Mouse (Mus musculus) MEL (cell line): Measurements from ENCODE around the gene Erh. TPM values are rescaled to one million over a fixed set of nuclear protein-coding genes. Genes with fewer than 3 reads are reported as not detected.
A peak's percentile ranks its signal among the peaks of the same experiment; 100 is the strongest.

Experiments
- DNase-seq: peaks from one replicate; pipeline ENCODE4 v3.0.0; 2011; ENCODE audit warnings: low read depth, low spot score
- H3K27ac ChIP-seq: 2 replicates; pipeline ENCODE4 v1.5.1; 2012; ENCODE audit warnings: low read depth, mild to moderate bottlenecking, control low read depth, low read length, moderate library complexity; ENCODE audit not compliant: control insufficient read depth
- H3K27me3 ChIP-seq, 2 experiments: fragments of 150-350 bp in 1 of 2; sonication (generic) in 1 of 2; 2 replicates each; pipeline ENCODE4 v1.6.1; 2012; ENCODE audit warnings: low read length in 2 of 2, mild to moderate bottlenecking in 2 of 2, improper control_type of control experiment in 1 of 2, moderate library complexity in 1 of 2; ENCODE audit not compliant: insufficient read depth in 2 of 2, control insufficient read depth in 1 of 2
- H3K36me3 ChIP-seq, 2 experiments: 2 replicates each; pipeline ENCODE4 v1.6.1; 2012 to 2014; ENCODE audit warnings: low read length in 2 of 2, improper control_type of control experiment in 1 of 2, inconsistent platforms in 1 of 2, mild to moderate bottlenecking in 1 of 2; ENCODE audit not compliant: insufficient read depth in 2 of 2, control insufficient read depth in 1 of 2
- H3K4me1 ChIP-seq, 2 experiments: fragments of 150-350 bp in 1 of 2; sonication (generic) in 1 of 2; 2 replicates each; pipeline ENCODE4 v1.6.1; 2012; ENCODE audit warnings: low read length in 2 of 2, improper control_type of control experiment in 1 of 2, mild to moderate bottlenecking in 1 of 2; ENCODE audit not compliant: insufficient read depth in 2 of 2, control insufficient read depth in 1 of 2
- H3K4me3 ChIP-seq, 2 experiments: fragments of 150-350 bp in 1 of 2; sonication (generic) in 1 of 2; 2 replicates each; pipeline ENCODE4 v1.5.1; 2012; ENCODE audit warnings: low read depth in 2 of 2, low read length in 2 of 2, mild to moderate bottlenecking in 2 of 2, moderate library complexity in 2 of 2, control low read depth in 1 of 2, improper control_type of control experiment in 1 of 2; ENCODE audit not compliant: control insufficient read depth in 1 of 2, insufficient read depth in 1 of 2
- H3K79me2 ChIP-seq: 2 replicates; pipeline ENCODE4 v1.6.1; 2012; ENCODE audit warnings: mild to moderate bottlenecking, low read length, moderate library complexity; ENCODE audit not compliant: control insufficient read depth, poor library complexity, insufficient read depth
- H3K9ac ChIP-seq: 2 replicates; pipeline ENCODE4 v1.6.1; 2012; ENCODE audit warnings: low read depth, mild to moderate bottlenecking, control low read depth, low read length, moderate library complexity; ENCODE audit not compliant: control insufficient read depth, poor library complexity, severe bottlenecking
- H3K9me3 ChIP-seq: fragments of 150-350 bp; sonication (generic); replicated peaks from 2 replicates; pipeline ENCODE4 v1.6.1; 2012; ENCODE audit warnings: mild to moderate bottlenecking, low read length, improper control_type of control experiment, moderate library complexity; ENCODE audit not compliant: insufficient read depth
- BHLHE40 ChIP-seq: IDR thresholded peaks from 2 replicates; pipeline ENCODE4 v1.6.1; 2012; ENCODE audit warnings: low read depth, mild to moderate bottlenecking, inconsistent platforms, low read length, improper control_type of control experiment, borderline replicate concordance
- CTCF ChIP-seq, 3 experiments: IDR thresholded peaks in 2 of 3; conservative IDR thresholded peaks in 1 of 3; 2 replicates each; pipeline ENCODE4 v1.5.1; 2011 to 2012; ENCODE audit warnings: low read length in 3 of 3, low read depth in 2 of 3, mild to moderate bottlenecking in 2 of 3, improper control_type of control experiment in 1 of 3, inconsistent platforms in 1 of 3, mixed read lengths in 1 of 3, moderate library complexity in 1 of 3; ENCODE audit not compliant: control insufficient read depth in 1 of 3, insufficient read depth in 1 of 3, poor library complexity in 1 of 3, severe bottlenecking in 1 of 3
- E2F4 ChIP-seq: IDR thresholded peaks from 2 replicates; pipeline ENCODE4 v1.6.1; 2011; ENCODE audit warnings: low read depth, low read length, improper control_type of control experiment, borderline replicate concordance
- EP300 ChIP-seq, 2 experiments: IDR thresholded peaks; 2 replicates each; pipeline ENCODE4 v1.6.1; 2011; ENCODE audit warnings: improper control_type of control experiment in 2 of 2, low read length in 2 of 2, low read depth in 1 of 2, mild to moderate bottlenecking in 1 of 2
- GATA1 ChIP-seq: IDR thresholded peaks from 2 replicates; pipeline ENCODE4 v1.6.1; 2011; ENCODE audit warnings: low read depth, low read length, improper control_type of control experiment
- MXI1 ChIP-seq: IDR thresholded peaks from 2 replicates; pipeline ENCODE4 v1.6.1; 2011; ENCODE audit warnings: mild to moderate bottlenecking, low read depth, low read length, improper control_type of control experiment
- MYC ChIP-seq: IDR thresholded peaks from 2 replicates; pipeline ENCODE4 v1.6.1; 2011; ENCODE audit warnings: low read depth, mild to moderate bottlenecking, low read length, improper control_type of control experiment, moderate library complexity
- NELFE ChIP-seq: IDR thresholded peaks from 2 replicates; pipeline ENCODE4 v1.6.1; 2011; ENCODE audit warnings: low read depth, low read length, improper control_type of control experiment
- POLR2A ChIP-seq, 2 experiments: IDR thresholded peaks; 2 replicates each; pipeline ENCODE4 v1.6.1; 2011 to 2012; ENCODE audit warnings: low read length in 2 of 2, mild to moderate bottlenecking in 2 of 2, control low read depth in 1 of 2, improper control_type of control experiment in 1 of 2, low read depth in 1 of 2, moderate library complexity in 1 of 2; ENCODE audit not compliant: control insufficient read depth in 1 of 2, insufficient read depth in 1 of 2, poor library complexity in 1 of 2
- POLR2AphosphoS2 ChIP-seq: IDR thresholded peaks from 2 replicates; pipeline ENCODE4 v1.6.1; 2011; ENCODE audit warnings: low read length, improper control_type of control experiment
- POLR2AphosphoS5 ChIP-seq: IDR thresholded peaks from 2 replicates; pipeline ENCODE4 v1.6.1; 2012; ENCODE audit warnings: low read depth, borderline replicate concordance, mild to moderate bottlenecking, inconsistent platforms, low read length, moderate library complexity, mixed read lengths
- RCOR1 ChIP-seq: IDR thresholded peaks from 2 replicates; pipeline ENCODE4 v1.6.1; 2012; ENCODE audit warnings: low read depth, mild to moderate bottlenecking, inconsistent platforms, low read length, improper control_type of control experiment
- SMC3 ChIP-seq: IDR thresholded peaks from 2 replicates; pipeline ENCODE4 v1.6.1; 2011; ENCODE audit warnings: low read depth, low read length, improper control_type of control experiment
- TCF12 ChIP-seq: IDR thresholded peaks from 2 replicates; pipeline ENCODE4 v1.6.1; 2014; ENCODE audit warnings: low read depth, mild to moderate bottlenecking, inconsistent platforms, low read length, improper control_type of control experiment, moderate library complexity
- UBTF ChIP-seq: IDR thresholded peaks from 2 replicates; pipeline ENCODE4 v1.6.1; 2012; ENCODE audit warnings: low read depth, mild to moderate bottlenecking, inconsistent platforms, low read length, improper control_type of control experiment, moderate library complexity, borderline replicate concordance; ENCODE audit not compliant: insufficient read depth
- USF1 ChIP-seq: IDR thresholded peaks from 2 replicates; pipeline ENCODE4 v1.6.1; 2014; ENCODE audit warnings: low read depth, mild to moderate bottlenecking, inconsistent platforms, low read length, improper control_type of control experiment, moderate library complexity
- USF2 ChIP-seq, 2 experiments: IDR thresholded peaks; 2 replicates each; pipeline ENCODE4 v1.6.1; 2011 to 2012; ENCODE audit warnings: improper control_type of control experiment in 2 of 2, low read length in 2 of 2, borderline replicate concordance in 1 of 2, inconsistent platforms in 1 of 2, low read depth in 1 of 2, mild to moderate bottlenecking in 1 of 2; ENCODE audit not compliant: insufficient read depth in 1 of 2
- polyA plus RNA-seq, 2 experiments: library from polyadenylated mRNA; stranded (reverse) in 1 of 2; unstranded in 1 of 2; fragments of >175 nt in 1 of 2; fragments of >200 nt in 1 of 2; gene quantifications; 2 replicates each; pipeline versions ENCODE4 v1.2.1 to v1.2.4; 2012; ENCODE audit warnings: low replicate concordance in 2 of 2, low read depth in 1 of 2; ENCODE audit not compliant: insufficient read length in 2 of 2, insufficient read depth in 1 of 2, missing spikeins in 1 of 2
- total RNA-seq: library from RNA; depleted of rRNA; stranded (reverse); fragments of 300-350 nt; gene quantifications from 2 replicates; pipeline ENCODE4 v1.2.3, GENCODE M21; 2012

Gene Erh
- total and polyA plus RNA-seq, 3 experiments, result 299 to 343 TPM; not detected in 1

DNA sequence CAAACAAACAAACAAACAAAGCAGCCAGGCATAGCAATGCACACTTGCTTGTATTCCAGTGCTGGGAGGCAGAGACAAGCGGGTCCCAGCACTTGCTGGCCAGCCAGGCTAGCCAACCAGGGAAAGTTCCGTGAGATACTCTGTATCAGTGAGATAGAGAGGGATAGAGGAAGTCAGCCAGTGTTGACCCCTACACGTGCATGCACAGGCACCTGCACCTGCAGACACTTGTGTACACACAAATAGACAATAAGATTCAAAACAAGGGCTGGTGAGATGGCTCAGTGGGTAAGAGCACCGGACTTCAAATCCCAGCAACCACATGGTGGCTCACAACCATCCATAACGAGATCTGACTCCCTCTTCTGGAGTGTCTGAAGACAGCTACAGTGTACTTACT, 23.6 kb downstream of the Erh start:
- no peak for TF ChIP-seq USF2 (IDR thresholded peaks at IDR 0.05; ENCODE audit: borderline replicate concordance in 1 of 2, insufficient read depth in 1 of 2, low read depth in 1 of 2, low read length in 2 of 2)
- TF ChIP-seq SMC3, result no peak
- TF ChIP-seq BHLHE40, result peak; percentile 47; the same call in 1 of the 2 replicates
- TF ChIP-seq NELFE, result no peak
- TF ChIP-seq RCOR1, result no peak
- TF ChIP-seq GATA1, result no peak
- TF ChIP-seq, all 39 proteins: peak for 1
- H3K4me3 ChIP-seq, result no peak overlapping the region
- H3K9ac ChIP-seq, result no peak overlapping the region
- H3K36me3 ChIP-seq, result no peaks in the 10 kb centered on the region
- H3K9me3 ChIP-seq, result no peaks in the 10 kb centered on the region
- H3K27me3 ChIP-seq, result no peaks in the 10 kb centered on the region
- no peaks in the 10 kb centered on the region for H3K4me1 ChIP-seq
- H3K79me2 ChIP-seq, result no peaks in the 10 kb centered on the region
- DNase-seq, result no peak
- H3K27ac ChIP-seq, result no peak overlapping the region

DNA sequence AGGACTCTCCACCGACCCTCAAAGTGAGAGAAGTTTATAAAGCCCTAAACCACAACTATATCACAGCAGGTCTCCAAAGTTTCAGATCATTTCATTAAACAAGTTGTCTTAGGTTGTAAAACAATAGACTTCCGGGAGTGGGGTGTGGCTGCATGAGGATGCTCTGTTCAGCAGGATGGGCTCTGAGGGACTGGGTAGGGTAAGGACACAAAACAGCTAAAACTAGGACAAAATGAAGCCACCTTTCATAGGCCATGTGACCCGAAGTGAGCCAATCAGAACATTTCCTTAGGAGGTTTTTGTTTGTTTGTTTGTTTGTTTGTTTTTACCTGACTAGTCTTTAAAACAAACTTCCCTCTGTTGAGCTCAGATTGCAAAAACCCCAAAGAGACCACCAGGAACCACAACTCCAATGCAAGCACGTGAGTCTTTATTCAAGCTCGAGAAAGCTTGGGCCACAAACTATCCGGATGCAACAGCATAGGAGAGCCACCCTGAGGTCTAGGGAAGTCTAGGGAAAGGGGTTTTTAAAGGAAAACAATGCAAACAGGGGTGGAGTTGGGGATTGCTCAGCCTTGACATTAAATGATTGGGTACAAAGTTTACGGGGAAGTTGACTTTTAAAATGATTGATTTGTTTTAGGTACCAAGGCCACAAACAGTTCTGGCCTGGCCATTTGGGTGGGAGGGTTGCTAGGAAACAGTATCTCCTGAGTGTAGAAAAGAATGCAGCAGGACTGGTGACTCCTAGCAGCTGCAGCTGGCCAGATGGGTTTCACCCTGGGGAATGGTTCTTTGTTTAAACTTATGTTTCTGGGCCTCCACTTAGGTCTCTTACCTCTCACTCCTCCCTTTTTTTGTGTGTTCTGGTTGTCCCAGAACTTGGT, 28.5 kb downstream of the Erh start:
- H3K4me3 ChIP-seq, result no peak overlapping the region
- no peak for DNase-seq
- no peaks in the 10 kb centered on the region for H3K36me3 ChIP-seq
- H3K27me3 ChIP-seq, result no peaks in the 10 kb centered on the region
- peak; percentile 49; the same call in 1 of the 2 replicates for TF ChIP-seq USF1
- TF ChIP-seq POLR2AphosphoS5, result no peak
- H3K27ac ChIP-seq, result no peak overlapping the region
- no peaks in the 10 kb centered on the region for H3K79me2 ChIP-seq
- H3K9ac ChIP-seq, result no peak overlapping the region
- H3K9me3 ChIP-seq, result no peaks in the 10 kb centered on the region
- no peaks in the 10 kb centered on the region for H3K4me1 ChIP-seq

GRCm38 (mm10) chr12:80612113-80612791, 31.9 kb downstream of the Erh start:
- TF ChIP-seq USF2 (IDR thresholded peaks at IDR 0.05; ENCODE audit: borderline replicate concordance in 1 of 2, insufficient read depth in 1 of 2, low read depth in 1 of 2, low read length in 2 of 2), result no peak
- TF ChIP-seq POLR2AphosphoS2, result no peak
- TF ChIP-seq GATA1, result no peak
- TF ChIP-seq TCF12, result no peak
- no peak for TF ChIP-seq POLR2AphosphoS5
- no peak for TF ChIP-seq MYC
- no peak for TF ChIP-seq POLR2A (IDR thresholded peaks at IDR 0.05; ENCODE audit: control insufficient read depth in 1 of 2, insufficient read depth in 1 of 2, low read depth in 1 of 2, low read length in 2 of 2, poor library complexity in 1 of 2)
- TF ChIP-seq MXI1, result no peak
- TF ChIP-seq UBTF, result no peak
- no peak for TF ChIP-seq EP300 (IDR thresholded peaks at IDR 0.05; ENCODE audit: low read depth in 1 of 2, low read length in 2 of 2)
- no peak for TF ChIP-seq NELFE
- TF ChIP-seq CTCF (IDR thresholded peaks at IDR 0.05 in 2 of 3, conservative IDR thresholded peaks at IDR 0.05 in 1 of 3; ENCODE audit: control insufficient read depth in 1 of 3, insufficient read depth in 1 of 3, low read depth in 2 of 3, low read length in 3 of 3, poor library complexity in 1 of 3, severe bottlenecking in 1 of 3), result no peak
- no peak for TF ChIP-seq E2F4
- TF ChIP-seq RCOR1, result no peak
- no peak overlapping the region for H3K4me3 ChIP-seq
- H3K27me3 ChIP-seq, result no peaks in the 10 kb centered on the region
- H3K9ac ChIP-seq, result no peak overlapping the region
- no peaks in the 10 kb centered on the region for H3K79me2 ChIP-seq
- H3K4me1 ChIP-seq, result no peaks in the 10 kb centered on the region
- H3K36me3 ChIP-seq, result no peaks in the 10 kb centered on the region
- H3K9me3 ChIP-seq, result no peaks in the 10 kb centered on the region
- no peak for DNase-seq
- no peak overlapping the region for H3K27ac ChIP-seq
